Mouse (Mus musculus): ENCODE results near the gene Tpd52l1.

GRCm38 (mm10) chr10:31298263-31298662, 147.5 kb downstream of the Tpd52l1 start:
- TF ChIP-seq POLR2A (IDR thresholded peaks at IDR 0.05; ENCODE audit: insufficient read depth, low read length), result no peak
- no peak for TF ChIP-seq CTCF (IDR thresholded peaks at IDR 0.05; ENCODE audit: low read depth, low read length)
- TF ChIP-seq EP300 (IDR thresholded peaks at IDR 0.05; ENCODE audit: insufficient read depth, low read depth, low read length), result no peak

Measured in ES-Bruce4 (cell line).